Mouse (Mus musculus) heart, postnatal 0 days (tissue): ENCODE data around the gene Olfr97. TPM values are rescaled to one million over a fixed set of nuclear protein-coding genes. Genes with fewer than 3 reads are reported as not detected.

Source experiments
- ATAC-seq: fragments of 200-750 bp; cut with Nextera tagmentation; 2 replicates; pipeline ENCODE4 v1.8.0; 2017; ENCODE audit warnings: low read depth, moderate number of reproducible peaks, moderate library complexity; ENCODE audit not compliant: insufficient read depth
- DNase-seq: peaks from one replicate; pipeline ENCODE4 v3.0.0-alpha.2; 2016; ENCODE audit warnings: low spot score
- H3K27ac ChIP-seq: fragments of 300-500 bp; sonication (generic); 2 replicates; pipeline ENCODE4 v1.5.1; 2014; ENCODE audit warnings: low read depth, mild to moderate bottlenecking
- H3K27me3 ChIP-seq: fragments of 300-500 bp; sonication (generic); 2 replicates; pipeline ENCODE4 v1.6.1; 2014; ENCODE audit warnings: low read length, mixed read lengths; ENCODE audit not compliant: control insufficient read depth, insufficient read depth
- H3K36me3 ChIP-seq: fragments of 300-500 bp; sonication (generic); replicated peaks from 2 replicates; pipeline ENCODE4 v1.6.1; 2014; ENCODE audit warnings: low read length, mixed read lengths; ENCODE audit not compliant: control insufficient read depth, insufficient read depth
- H3K4me1 ChIP-seq: fragments of 300-500 bp; sonication (generic); 2 replicates; pipeline ENCODE4 v1.6.1; 2014; ENCODE audit warnings: antibody characterized with exemption; ENCODE audit not compliant: control insufficient read depth, insufficient read depth
- H3K4me2 ChIP-seq: fragments of 300-500 bp; sonication (generic); 2 replicates; pipeline ENCODE4 v1.6.1; 2014; ENCODE audit warnings: low read depth, mild to moderate bottlenecking, low read length, moderate library complexity
- H3K4me3 ChIP-seq: fragments of 300-500 bp; sonication (generic); 2 replicates; pipeline ENCODE4 v1.5.1; 2014; ENCODE audit warnings: low read depth, low read length
- H3K9ac ChIP-seq: fragments of 300-500 bp; sonication (generic); replicated peaks from 2 replicates; pipeline ENCODE4 v1.6.1; 2014; ENCODE audit warnings: low read depth, low read length, mixed read lengths
- H3K9me3 ChIP-seq: fragments of 300-500 bp; sonication (generic); replicated peaks from 2 replicates; pipeline ENCODE4 v1.6.1; 2016; ENCODE audit warnings: low read length; ENCODE audit not compliant: control insufficient read depth
- CTCF ChIP-seq: IDR thresholded peaks from 2 replicates; pipeline ENCODE4 v1.5.1; 2016; ENCODE audit warnings: antibody characterized with exemption, control low read depth, low read depth
- EP300 ChIP-seq: IDR thresholded peaks from 2 replicates; pipeline ENCODE4 v1.6.1; 2016; ENCODE audit warnings: antibody characterized with exemption, low read depth
- WGBS: fragments of 180-500 bp; shearing (Covaris S2); extraction: QIAGEN DNeasy Blood & Tissue Kit; methylation state at CpG from one replicate; pipeline ENCODE4 v1.1.7; 2014; 5-methylcytosine and 5-hydroxymethylcytosine counted together
- polyA plus RNA-seq: library from polyadenylated mRNA; unstranded; fragments of >200 nt; fragmentation: Nextera tagmentation; extraction: Ambion mirVana; gene quantifications from 2 replicates; pipeline ENCODE4 v1.2.1, GENCODE M21; 2015
- total RNA-seq: library from RNA; depleted of rRNA; stranded (reverse); fragments of >200 nt; gene quantifications from 2 replicates; pipeline ENCODE4 v1.2.3, GENCODE M21; 2014; ENCODE audit warnings: low replicate concordance

Olfr97 gene
- total and polyA plus RNA-seq, 2 experiments from 2014 or later: not detected

- ATAC-seq: no peak
- TF ChIP-seq EP300: no peak
- peak; percentile 19; the same call in 1 of the 2 replicates for TF ChIP-seq CTCF
- no peaks in the 10 kb centered on the region for H3K4me1 ChIP-seq
- no peak overlapping the region for H3K4me2 ChIP-seq
- WGBS: 24% methylated on average over 1 of the region's 1 CpGs
- no peaks in the 10 kb centered on the region; the same call in 1 of the 2 replicates for H3K9me3 ChIP-seq
- DNase-seq: no peak
- no peak overlapping the region for H3K4me3 ChIP-seq
- no peak overlapping the region for H3K9ac ChIP-seq
- no peaks in the 10 kb centered on the region for H3K36me3 ChIP-seq
- H3K27ac ChIP-seq: no peak overlapping the region
- no peaks in the 10 kb centered on the region for H3K27me3 ChIP-seq
Measured at GRCm38 (mm10) chr17:37221879-37222278, 15.3 kb downstream of the Olfr97 start.

GRCm38 (mm10) chr17:37219846-37220245, 17.3 kb downstream of the Olfr97 start, which contains the start of gene Olfr96:
Gene Olfr96 (plus strand): TSS chr17:37220146.
- 50% methylated on average over 4 of the region's 4 CpGs for WGBS
- H3K27me3 ChIP-seq: no peaks in the 10 kb centered on the region
- no peaks in the 10 kb centered on the region for H3K4me1 ChIP-seq
- TF ChIP-seq EP300 (no peak), CTCF (no peak)
- H3K27ac ChIP-seq: no peak within 1 kb of the TSS
- no peak within 1 kb of the TSS for H3K4me3 ChIP-seq
- no peaks in the 10 kb centered on the region for H3K36me3 ChIP-seq
- ATAC-seq (no peak), DNase-seq (no peak)
- no peak within 1 kb of the TSS for H3K4me2 ChIP-seq
- H3K9ac ChIP-seq: no peak within 1 kb of the TSS
- H3K9me3 ChIP-seq: no peaks in the 10 kb centered on the region; the same call in 1 of the 2 replicates

GRCm38 (mm10) chr17:37218486-37218885, 18.6 kb downstream of the Olfr97 start:
- ATAC-seq (no peak), DNase-seq (no peak)
- TF ChIP-seq EP300 (no peak), CTCF (no peak)
- Histone ChIP-seq H3K4me3 (no peak overlapping the region), H3K4me1 (no peaks in the 10 kb centered on the region), H3K9ac (no peak overlapping the region), H3K9me3 (no peaks in the 10 kb centered on the region; the same call in 1 of the 2 replicates), H3K36me3 (no peaks in the 10 kb centered on the region), H3K27ac (no peak overlapping the region), H3K4me2 (no peak overlapping the region), H3K27me3 (no peaks in the 10 kb centered on the region)
- 72% methylated on average over 3 of the region's 3 CpGs for WGBS

GRCm38 (mm10) chr17:37213018-37213417, 24.1 kb downstream of the Olfr97 start, which contains the start of gene Olfr95:
Gene Olfr95 (minus strand): TSS chr17:37213118.
- Histone ChIP-seq H3K4me1 (no peaks in the 10 kb centered on the region), H3K9me3 (no peaks in the 10 kb centered on the region; the same call in 1 of the 2 replicates), H3K36me3 (no peaks in the 10 kb centered on the region), H3K9ac (no peak within 1 kb of the TSS), H3K4me3 (no peak within 1 kb of the TSS), H3K27me3 (peaks cover 19% of the 10 kb centered on the region), H3K4me2 (no peak within 1 kb of the TSS), H3K27ac (no peak within 1 kb of the TSS)
- DNase-seq: no peak
- no peak for TF ChIP-seq CTCF
- TF ChIP-seq EP300: no peak
- 57% methylated on average over 3 of the region's 3 CpGs for WGBS
- ATAC-seq: no peak

- DNase-seq (no peak), ATAC-seq (no peak)
- TF ChIP-seq EP300 (no peak), CTCF (no peak)
- Histone ChIP-seq H3K4me2 (peak overlapping the region; percentile 17; the same call in 1 of the 2 replicates), H3K4me3 (peak overlapping the region; percentile 6; the same call in 1 of the 2 replicates), H3K27me3 (peaks cover 19% of the 10 kb centered on the region), H3K9ac (no peak overlapping the region), H3K27ac (no peak overlapping the region), H3K36me3 (no peaks in the 10 kb centered on the region), H3K4me1 (no peaks in the 10 kb centered on the region), H3K9me3 (no peaks in the 10 kb centered on the region)
- WGBS: 11% methylated on average over 40 of the region's 40 CpGs
Measured at GRCm38 (mm10) chr17:37210884-37211768, 26.0 kb downstream of the Olfr97 start.
